Mouse (Mus musculus): Measurements from ENCODE around the gene Asb10. TPM values are rescaled to one million over a fixed set of nuclear protein-coding genes. Genes with fewer than 3 reads are reported as not detected.
A peak's percentile ranks its signal among the peaks of the same experiment; 100 is the strongest.

The Asb10 gene
- total RNA-seq, 2 experiments from 2014 or later, result 32.8 to 34.8 TPM

DNA sequence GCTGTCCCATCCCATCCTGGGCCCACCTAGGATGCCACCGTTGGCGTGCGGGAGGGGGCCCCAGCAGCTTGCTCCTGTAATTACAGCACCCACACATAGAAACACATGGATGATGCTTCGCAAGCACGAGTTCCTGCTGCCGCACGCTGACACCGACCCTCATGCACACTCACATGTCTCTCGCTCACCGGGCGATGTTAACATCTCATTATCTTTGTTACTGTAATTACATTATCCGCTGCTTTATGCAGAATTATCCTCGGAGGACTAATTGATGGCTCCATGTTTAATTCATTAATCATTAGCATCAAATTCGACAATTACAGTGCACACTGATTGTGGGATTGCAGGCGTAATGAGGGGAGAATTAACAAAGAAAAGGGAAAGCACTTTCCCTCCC lies 45.8 kb downstream of the Asb10 start:
- no peak for DNase-seq (ENCODE audit: low spot score in 2 of 2)

DNA sequence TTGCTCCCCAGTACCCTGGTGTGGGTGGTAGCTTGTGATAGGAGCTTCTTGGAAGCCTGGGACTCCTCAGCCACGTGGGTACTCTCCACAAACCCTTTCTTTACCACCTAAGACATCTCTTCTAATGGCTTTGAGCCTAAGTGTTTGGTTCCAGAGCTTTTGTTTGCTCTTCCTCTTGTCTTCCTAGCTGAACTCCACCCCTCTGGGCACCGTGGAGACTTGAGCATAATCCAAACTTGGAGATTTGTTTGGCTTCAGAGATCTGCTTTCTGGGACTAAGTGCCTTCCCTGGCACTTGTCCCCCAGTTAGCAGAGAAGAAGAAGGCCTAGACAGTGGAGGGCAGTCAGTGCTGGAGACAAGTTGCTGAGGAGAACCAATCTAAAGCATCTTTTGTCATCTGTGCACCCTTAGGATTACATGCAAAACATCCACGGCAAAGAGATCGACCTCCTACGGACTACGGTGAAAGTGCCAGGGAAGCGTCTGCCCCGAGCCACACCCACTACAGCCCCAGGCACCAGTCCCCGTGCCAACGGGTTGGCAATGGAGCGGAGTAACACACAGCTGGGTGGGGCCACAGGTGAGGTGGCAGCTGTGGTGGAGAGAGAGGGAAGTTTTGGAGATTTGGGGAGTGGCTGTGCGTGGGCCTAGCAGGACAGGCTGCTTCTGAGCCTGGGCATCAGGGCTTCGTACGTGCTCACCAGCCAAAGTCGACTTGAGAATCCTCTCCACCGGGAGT lies 48.1 kb downstream of the Asb10 start:
- no peak for DNase-seq (ENCODE audit: low spot score in 2 of 2)

DNA sequence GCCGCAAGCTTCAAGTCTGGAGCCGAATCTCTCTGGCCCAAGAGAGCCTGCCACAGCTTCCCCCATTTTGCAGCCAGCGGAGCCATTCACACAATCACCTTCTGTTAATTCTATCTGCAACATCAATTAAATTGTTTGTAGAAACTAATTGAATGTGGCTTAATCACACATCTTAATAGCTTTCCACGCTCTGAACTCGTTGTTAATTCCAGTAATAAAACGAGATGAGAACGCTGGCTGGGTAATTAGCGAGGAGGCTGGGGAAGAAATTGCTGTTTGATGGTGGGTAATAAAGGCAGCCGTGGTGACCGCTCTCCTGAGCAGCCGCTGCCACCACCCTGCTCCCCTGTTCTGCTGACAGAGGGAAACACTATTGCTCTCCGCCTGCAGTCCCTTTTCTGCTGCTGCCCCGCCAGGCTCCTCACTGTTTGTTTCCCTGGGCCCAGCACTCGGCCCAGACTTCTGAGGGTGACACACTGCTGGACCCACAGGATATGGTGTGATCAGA lies 50.3 kb downstream of the Asb10 start:
- no peak for DNase-seq (ENCODE audit: low spot score in 2 of 2)

DNA sequence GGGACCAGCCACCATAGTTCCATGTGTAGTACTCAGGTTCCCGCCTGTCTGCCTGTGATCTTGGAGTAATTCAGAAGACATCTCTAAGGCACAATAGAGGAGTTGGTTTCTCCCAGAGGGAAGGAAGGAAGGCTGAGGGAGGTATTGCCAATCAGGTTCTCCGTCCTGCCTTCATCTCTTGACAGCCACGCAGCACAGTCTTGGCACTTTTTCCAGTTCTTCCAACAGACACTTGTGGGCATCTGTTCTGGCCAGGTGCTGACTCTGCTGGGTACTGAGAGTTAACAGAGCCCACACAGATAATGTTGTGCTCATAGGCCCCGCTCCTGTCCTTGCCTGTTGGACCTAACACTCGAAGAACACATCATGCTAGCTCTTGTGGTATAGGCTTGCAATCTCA lies 54.0 kb downstream of the Asb10 start:
- no peak for DNase-seq (ENCODE audit: low spot score in 2 of 2)

DNA sequence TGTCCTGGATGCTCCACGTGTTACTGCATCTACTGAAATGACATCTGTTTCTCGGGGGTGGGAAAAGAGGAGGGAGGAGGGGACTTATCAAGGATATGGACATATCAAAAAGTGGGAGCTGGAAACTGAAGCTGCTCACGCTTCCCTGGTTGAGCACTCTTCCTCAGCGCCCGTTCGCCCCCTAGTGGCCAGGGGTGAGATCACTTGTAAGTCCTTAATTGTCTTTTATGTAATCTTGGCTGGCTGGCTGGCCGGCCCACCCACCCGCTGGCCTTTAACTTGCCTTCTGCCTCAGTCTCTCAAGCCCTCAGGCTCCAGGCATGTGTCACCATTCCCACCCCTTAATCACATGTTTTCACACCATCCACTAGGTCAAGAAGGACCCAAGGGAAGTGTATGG lies 54.7 kb downstream of the Asb10 start:
- DNase-seq (ENCODE audit: low spot score in 2 of 2), result peak; percentile 84 to 89

DNA sequence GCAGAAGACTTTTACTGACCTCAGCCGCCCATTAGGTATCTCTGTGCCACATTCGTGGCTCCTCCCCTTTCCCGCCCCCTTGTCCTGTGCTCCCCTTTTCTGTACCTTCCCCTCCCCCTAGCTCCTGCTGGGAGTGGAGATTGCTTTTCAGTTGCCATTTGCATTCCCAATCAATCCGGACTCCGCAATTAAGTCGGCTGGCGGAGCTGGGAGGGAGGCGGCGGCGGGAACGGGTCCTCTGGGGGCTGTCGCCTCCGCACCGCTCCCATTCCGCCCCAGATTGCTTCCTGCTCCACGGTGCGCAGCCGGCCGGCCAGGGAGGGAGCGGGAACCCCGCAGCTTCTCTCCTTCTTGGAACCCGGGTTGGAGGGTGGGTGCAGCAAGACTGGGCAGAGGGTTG lies 55.8 kb downstream of the Asb10 start:
- DNase-seq (ENCODE audit: low spot score in 2 of 2), result peak in 1 of 2 experiments; percentile 17

DNA sequence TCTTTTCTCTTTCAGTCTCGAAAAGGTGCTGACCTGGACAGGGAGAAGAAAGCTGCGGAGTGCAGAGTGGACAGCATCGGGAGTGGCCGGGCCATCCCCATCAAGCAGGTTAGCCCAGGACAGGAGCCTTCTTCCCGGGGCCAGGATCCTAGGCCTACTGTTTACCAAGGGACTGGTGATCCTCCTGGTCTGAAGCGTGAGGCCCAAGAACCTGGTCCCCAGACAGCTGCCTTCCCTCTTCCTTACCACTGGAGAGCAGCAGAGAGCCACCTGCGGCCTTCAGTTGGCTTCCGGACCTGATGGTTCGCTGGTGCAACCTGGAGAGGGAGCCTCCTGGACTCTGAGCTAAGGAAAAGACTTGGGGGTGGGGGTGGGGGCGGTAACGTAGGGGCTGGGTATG lies 57.5 kb downstream of the Asb10 start:
- peak; percentile 20 to 54 for DNase-seq (ENCODE audit: low spot score in 2 of 2)

Other genes with a start within 250 kb of the Asb10 start
- 10 to 100 TPM; 22.4 to 24.6 TPM for gene Kcnh2, start 189.4 kb downstream of the Asb10 start, total RNA-seq (2021)
- gene Nos3, start 176.2 kb downstream of the Asb10 start, total RNA-seq (2021), result 10 to 100 TPM; 10.4 to 11.7 TPM
- gene Atg9b, start 148.8 kb downstream of the Asb10 start, total RNA-seq (2021), result under 1 TPM; 0.67 to 0.86 TPM
- 10 to 100 TPM; 48.0 to 51.9 TPM for gene Abcb8, start 147.3 kb downstream of the Asb10 start, total RNA-seq (2021)
- gene Asic3, start 127.6 kb downstream of the Asb10 start, total RNA-seq (2021), result under 1 TPM; 0.22 to 0.52 TPM
- gene Cdk5, start 117.4 kb downstream of the Asb10 start, total RNA-seq (2021), result 10 to 100 TPM; 24.4 to 25.7 TPM
- gene Slc4a2, start 117.1 kb downstream of the Asb10 start, total RNA-seq (2021), result 10 to 100 TPM; 40.3 to 42.6 TPM
- gene Fastk, start 95.7 kb downstream of the Asb10 start, total RNA-seq (2021), result 100 to 1,000 TPM; 129 to 132 TPM
- 1 to 10 TPM; 6.7 to 7.0 TPM for gene Tmub1, start 93.1 kb downstream of the Asb10 start, total RNA-seq (2021)
- 10 to 100 TPM; 80.9 to 90.9 TPM for gene Agap3, start 88.8 kb downstream of the Asb10 start, total RNA-seq (2021)
- gene Gbx1, start 13.8 kb downstream of the Asb10 start, total RNA-seq (2021), result under 1 TPM in 1 of 2 experiments, not detected in 1; 0.10 TPM
- not detected for gene 4931409K22Rik, start 15.8 kb upstream of the Asb10 start, total RNA-seq (2021)
- gene Abcf2, start 36.5 kb upstream of the Asb10 start, total RNA-seq (2021), result 10 to 100 TPM; 60.6 to 61.0 TPM
- gene Chpf2, start 45.8 kb upstream of the Asb10 start, total RNA-seq (2021), result 10 to 100 TPM; 34.4 to 36.7 TPM
- gene Smarcd3, start 83.4 kb upstream of the Asb10 start, total RNA-seq (2021), result 100 to 1,000 TPM; 131 to 137 TPM
- 10 to 100 TPM; 29.1 to 29.2 TPM for gene Nub1, start 144.6 kb upstream of the Asb10 start, total RNA-seq (2021)
- 1 to 10 TPM; 2.1 to 2.3 TPM for gene Wdr86, start 189.7 kb upstream of the Asb10 start, total RNA-seq (2021)
- gene Crygn, start 217.0 kb upstream of the Asb10 start, total RNA-seq (2021), result not detected